Mouse (Mus musculus): ENCODE results near the gene Defb36. TPM values are rescaled to one million over a fixed set of nuclear protein-coding genes. Genes with fewer than 3 reads are reported as not detected.

Gene Defb36
- polyA plus RNA-seq (2014; fragmentation: Nextera tagmentation; extraction: Ambion mirVana): not detected in 2 replicates

GRCm38 (mm10) chr2:152604057-152604456, at the start of gene Defb36:
Defb36 (plus strand) TSS chr2:152604327.
- WGBS: 76% methylated on average over 15 of the region's 15 CpGs
- no peak within 1 kb of the TSS for H3K27ac ChIP-seq (ENCODE audit: low read depth, low read length)

GRCm38 (mm10) chr2:152556655-152557054, 47.5 kb upstream of the Defb36 start:
- H3K27me3 ChIP-seq (replicated peaks; ENCODE audit: control insufficient read depth, insufficient read depth, low read length): no peaks in the 10 kb centered on the region
- H3K27ac ChIP-seq (ENCODE audit: low read depth, low read length): no peak overlapping the region
- H3K9ac ChIP-seq (ENCODE audit: low read depth, low read length): no peak overlapping the region
- H3K36me3 ChIP-seq (ENCODE audit: control insufficient read depth, insufficient read depth, low read length): no peaks in the 10 kb centered on the region
- H3K9me3 ChIP-seq (ENCODE audit: control insufficient read depth, low read length): no peaks in the 10 kb centered on the region
- DNase-seq (ENCODE audit: low spot score): no peak
- no peak for ATAC-seq (replicated peaks; ENCODE audit: low FRiP score)
- H3K4me3 ChIP-seq (ENCODE audit: low read depth, low read length): no peak overlapping the region
- H3K4me1 ChIP-seq (replicated peaks; ENCODE audit: control insufficient read depth, insufficient read depth, low read length): no peaks in the 10 kb centered on the region; the same call in 1 of the 2 replicates
- no peak overlapping the region for H3K4me2 ChIP-seq
- 73% methylated on average over 7 of the region's 7 CpGs for WGBS

More at GRCm38 (mm10) chr2:152604057-152604456, at the start of gene Defb36:
- H3K36me3 ChIP-seq (ENCODE audit: control insufficient read depth, insufficient read depth, low read length): no peaks in the 10 kb centered on the region
- H3K4me3 ChIP-seq (ENCODE audit: low read depth, low read length): no peak within 1 kb of the TSS
- H3K9me3 ChIP-seq (ENCODE audit: control insufficient read depth, low read length): no peaks in the 10 kb centered on the region
- no peaks in the 10 kb centered on the region for H3K27me3 ChIP-seq (replicated peaks; ENCODE audit: control insufficient read depth, insufficient read depth, low read length)
- ATAC-seq (replicated peaks; ENCODE audit: low FRiP score) (no peak), DNase-seq (ENCODE audit: low spot score) (no peak)
- no peaks in the 10 kb centered on the region for H3K4me1 ChIP-seq (replicated peaks; ENCODE audit: control insufficient read depth, insufficient read depth, low read length)
- no peak within 1 kb of the TSS for H3K4me2 ChIP-seq
- no peak within 1 kb of the TSS for H3K9ac ChIP-seq (ENCODE audit: low read depth, low read length)

- DNase-seq (ENCODE audit: low spot score): no peak
- no peak within 1 kb of the TSS for H3K4me3 ChIP-seq (ENCODE audit: low read depth, low read length)
- H3K9ac ChIP-seq (ENCODE audit: low read depth, low read length): no peak within 1 kb of the TSS
- no peak within 1 kb of the TSS for H3K27ac ChIP-seq (ENCODE audit: low read depth, low read length)
- no peak within 1 kb of the TSS for H3K4me2 ChIP-seq
- 82% methylated on average over 5 of the region's 5 CpGs for WGBS
- no peaks in the 10 kb centered on the region for H3K36me3 ChIP-seq (ENCODE audit: control insufficient read depth, insufficient read depth, low read length)
- no peaks in the 10 kb centered on the region for H3K4me1 ChIP-seq (replicated peaks; ENCODE audit: control insufficient read depth, insufficient read depth, low read length)
- no peaks in the 10 kb centered on the region for H3K27me3 ChIP-seq (replicated peaks; ENCODE audit: control insufficient read depth, insufficient read depth, low read length)
- H3K9me3 ChIP-seq (ENCODE audit: control insufficient read depth, low read length): no peaks in the 10 kb centered on the region
- ATAC-seq (replicated peaks; ENCODE audit: low FRiP score): no peak
These were observed 35.1 kb upstream of the Defb36 start, which contains the start of gene Gm17416 for GRCm38 (mm10) chr2:152569038-152569437. Gm17416 (plus strand) TSS chr2:152569338.

- Histone ChIP-seq H3K36me3 (ENCODE audit: control insufficient read depth, insufficient read depth, low read length) (no peaks in the 10 kb centered on the region), H3K4me2 (no peak overlapping the region), H3K9ac (ENCODE audit: low read depth, low read length) (no peak overlapping the region), H3K9me3 (ENCODE audit: control insufficient read depth, low read length) (no peaks in the 10 kb centered on the region), H3K4me1 (replicated peaks; ENCODE audit: control insufficient read depth, insufficient read depth, low read length) (no peaks in the 10 kb centered on the region), H3K4me3 (ENCODE audit: low read depth, low read length) (no peak overlapping the region), H3K27me3 (replicated peaks; ENCODE audit: control insufficient read depth, insufficient read depth, low read length) (no peaks in the 10 kb centered on the region), H3K27ac (ENCODE audit: low read depth, low read length) (no peak overlapping the region)
- 77% methylated on average over 4 of the region's 4 CpGs for WGBS
- DNase-seq (ENCODE audit: low spot score) (no peak), ATAC-seq (replicated peaks; ENCODE audit: low FRiP score) (no peak)
These were observed 34.2 kb upstream of the Defb36 start for GRCm38 (mm10) chr2:152569881-152570280.

GRCm38 (mm10) chr2:152570313-152570712, 33.8 kb upstream of the Defb36 start:
- no peak overlapping the region for H3K4me3 ChIP-seq (ENCODE audit: low read depth, low read length)
- no peaks in the 10 kb centered on the region for H3K9me3 ChIP-seq (ENCODE audit: control insufficient read depth, low read length)
- DNase-seq (ENCODE audit: low spot score): no peak
- H3K36me3 ChIP-seq (ENCODE audit: control insufficient read depth, insufficient read depth, low read length): no peaks in the 10 kb centered on the region
- no peak for ATAC-seq (replicated peaks; ENCODE audit: low FRiP score)
- no peaks in the 10 kb centered on the region for H3K4me1 ChIP-seq (replicated peaks; ENCODE audit: control insufficient read depth, insufficient read depth, low read length)
- no peak overlapping the region for H3K4me2 ChIP-seq
- no peak overlapping the region for H3K9ac ChIP-seq (ENCODE audit: low read depth, low read length)
- whole genome bisulfite sequencing: 68% methylated on average over 6 of the region's 6 CpGs
- no peaks in the 10 kb centered on the region for H3K27me3 ChIP-seq (replicated peaks; ENCODE audit: control insufficient read depth, insufficient read depth, low read length)
- H3K27ac ChIP-seq (ENCODE audit: low read depth, low read length): no peak overlapping the region

- H3K27me3 ChIP-seq (replicated peaks; ENCODE audit: control insufficient read depth, insufficient read depth, low read length): no peaks in the 10 kb centered on the region
- no peaks in the 10 kb centered on the region for H3K36me3 ChIP-seq (ENCODE audit: control insufficient read depth, insufficient read depth, low read length)
- DNase-seq (ENCODE audit: low spot score): no peak
- H3K9ac ChIP-seq (ENCODE audit: low read depth, low read length): no peak within 1 kb of the TSS
- H3K27ac ChIP-seq (ENCODE audit: low read depth, low read length): no peak within 1 kb of the TSS
- no peak within 1 kb of the TSS for H3K4me2 ChIP-seq
- no peaks in the 10 kb centered on the region for H3K9me3 ChIP-seq (ENCODE audit: control insufficient read depth, low read length)
- no peak within 1 kb of the TSS for H3K4me3 ChIP-seq (ENCODE audit: low read depth, low read length)
- WGBS: 57% methylated on average over 11 of the region's 11 CpGs
- no peak for ATAC-seq (replicated peaks; ENCODE audit: low FRiP score)
- H3K4me1 ChIP-seq (replicated peaks; ENCODE audit: control insufficient read depth, insufficient read depth, low read length): no peaks in the 10 kb centered on the region
These were observed 31.9 kb upstream of the Defb36 start, which contains the start of gene Defb21 for GRCm38 (mm10) chr2:152572114-152572794. Defb21 (plus strand) TSS chr2:152572744.

- no peak overlapping the region for H3K4me2 ChIP-seq
- no peaks in the 10 kb centered on the region for H3K27me3 ChIP-seq (replicated peaks; ENCODE audit: control insufficient read depth, insufficient read depth, low read length)
- DNase-seq (ENCODE audit: low spot score) (no peak), ATAC-seq (replicated peaks; ENCODE audit: low FRiP score) (no peak)
- no peak overlapping the region for H3K27ac ChIP-seq (ENCODE audit: low read depth, low read length)
- no peak overlapping the region for H3K9ac ChIP-seq (ENCODE audit: low read depth, low read length)
- H3K4me3 ChIP-seq (ENCODE audit: low read depth, low read length): no peak overlapping the region
- 84% methylated on average over 8 of the region's 8 CpGs for WGBS
- no peaks in the 10 kb centered on the region for H3K9me3 ChIP-seq (ENCODE audit: control insufficient read depth, low read length)
- H3K4me1 ChIP-seq (replicated peaks; ENCODE audit: control insufficient read depth, insufficient read depth, low read length): no peaks in the 10 kb centered on the region
- H3K36me3 ChIP-seq (ENCODE audit: control insufficient read depth, insufficient read depth, low read length): no peaks in the 10 kb centered on the region
These were observed 30.6 kb upstream of the Defb36 start for GRCm38 (mm10) chr2:152573484-152573883.

GRCm38 (mm10) chr2:152580107-152580506, 24.0 kb upstream of the Defb36 start, which contains the start of gene Defb19:
Defb19 (minus strand) TSS chr2:152580312.
- H3K27me3 ChIP-seq (replicated peaks; ENCODE audit: control insufficient read depth, insufficient read depth, low read length): no peaks in the 10 kb centered on the region
- no peak within 1 kb of the TSS for H3K4me3 ChIP-seq (ENCODE audit: low read depth, low read length)
- H3K4me1 ChIP-seq (replicated peaks; ENCODE audit: control insufficient read depth, insufficient read depth, low read length): no peaks in the 10 kb centered on the region
- no peak for ATAC-seq (replicated peaks; ENCODE audit: low FRiP score)
- 60% methylated on average over 7 of the region's 7 CpGs for WGBS
- H3K9ac ChIP-seq (ENCODE audit: low read depth, low read length): no peak within 1 kb of the TSS
- no peaks in the 10 kb centered on the region for H3K36me3 ChIP-seq (ENCODE audit: control insufficient read depth, insufficient read depth, low read length)
- H3K4me2 ChIP-seq: no peak within 1 kb of the TSS
- H3K27ac ChIP-seq (ENCODE audit: low read depth, low read length): no peak within 1 kb of the TSS
- no peak for DNase-seq (ENCODE audit: low spot score)
- no peaks in the 10 kb centered on the region for H3K9me3 ChIP-seq (ENCODE audit: control insufficient read depth, low read length)

GRCm38 (mm10) chr2:152580612-152581011, 23.5 kb upstream of the Defb36 start:
- H3K9ac ChIP-seq (ENCODE audit: low read depth, low read length): no peak overlapping the region
- no peak overlapping the region for H3K4me3 ChIP-seq (ENCODE audit: low read depth, low read length)
- 73% methylated on average over 11 of the region's 11 CpGs for WGBS
- H3K4me2 ChIP-seq: no peak overlapping the region
- no peaks in the 10 kb centered on the region for H3K27me3 ChIP-seq (replicated peaks; ENCODE audit: control insufficient read depth, insufficient read depth, low read length)
- DNase-seq (ENCODE audit: low spot score): no peak
- H3K4me1 ChIP-seq (replicated peaks; ENCODE audit: control insufficient read depth, insufficient read depth, low read length): no peaks in the 10 kb centered on the region
- no peak overlapping the region for H3K27ac ChIP-seq (ENCODE audit: low read depth, low read length)
- no peak for ATAC-seq (replicated peaks; ENCODE audit: low FRiP score)
- H3K36me3 ChIP-seq (ENCODE audit: control insufficient read depth, insufficient read depth, low read length): no peaks in the 10 kb centered on the region
- no peaks in the 10 kb centered on the region for H3K9me3 ChIP-seq (ENCODE audit: control insufficient read depth, low read length)

Measured in liver, embryonic 11.5 days (tissue).